Mouse (Mus musculus) midbrain, embryonic 12.5 days (tissue): ENCODE data around the gene Pfn3. TPM values are rescaled to one million over a fixed set of nuclear protein-coding genes. Genes with fewer than 3 reads are reported as not detected.
"Not testable (repeated sequence)": the region's sequence is repeated elsewhere in the genome, so short reads cannot be mapped to it uniquely, and the experiment has no call there.

Experiments used
- ATAC-seq: fragments of 200-750 bp; cut with Nextera tagmentation; 2 replicates; pipeline ENCODE4 v1.8.0; 2017; ENCODE audit warnings: low read depth, moderate TSS enrichment, moderate library complexity; ENCODE audit not compliant: low FRiP score
- H3K27ac ChIP-seq: fragments of 300-500 bp; sonication (generic); replicated peaks from 2 replicates; pipeline ENCODE4 v1.5.1; 2016; ENCODE audit warnings: mild to moderate bottlenecking
- H3K27me3 ChIP-seq: fragments of 300-500 bp; sonication (generic); 2 replicates; pipeline ENCODE4 v1.6.1; 2016; ENCODE audit warnings: mild to moderate bottlenecking
- H3K36me3 ChIP-seq: fragments of 300-500 bp; sonication (generic); 2 replicates; pipeline ENCODE4 v1.6.1; 2016
- H3K4me1 ChIP-seq: fragments of 300-500 bp; sonication (generic); 2 replicates; pipeline ENCODE4 v1.6.1; 2016
- H3K4me2 ChIP-seq: fragments of 300-500 bp; sonication (generic); replicated peaks from 2 replicates; pipeline ENCODE4 v1.6.1; 2016; ENCODE audit warnings: mild to moderate bottlenecking, moderate library complexity
- H3K4me3 ChIP-seq: fragments of 300-500 bp; sonication (generic); 2 replicates; pipeline ENCODE4 v1.5.1; 2016; ENCODE audit warnings: mild to moderate bottlenecking
- H3K9ac ChIP-seq: fragments of 300-500 bp; sonication (generic); replicated peaks from 2 replicates; pipeline ENCODE4 v1.6.1; 2016; ENCODE audit warnings: mild to moderate bottlenecking, moderate library complexity
- H3K9me3 ChIP-seq: fragments of 300-500 bp; sonication (generic); 2 replicates; pipeline ENCODE4 v1.6.1; 2016; ENCODE audit warnings: mild to moderate bottlenecking
- WGBS: fragments of 180-500 bp; shearing (Covaris S2); methylation state at CpG from one replicate; pipeline ENCODE4 v1.1.7; 2016; 5-methylcytosine and 5-hydroxymethylcytosine counted together
- polyA plus RNA-seq: library from polyadenylated mRNA; unstranded; fragments of >200 nt; fragmentation: Nextera tagmentation; extraction: Ambion mirVana; gene quantifications from 2 replicates; pipeline ENCODE4 v1.2.1, GENCODE M21; 2016

Pfn3 gene
- polyA plus RNA-seq, 1 experiment from 2014 or later, result not detected

DNA sequence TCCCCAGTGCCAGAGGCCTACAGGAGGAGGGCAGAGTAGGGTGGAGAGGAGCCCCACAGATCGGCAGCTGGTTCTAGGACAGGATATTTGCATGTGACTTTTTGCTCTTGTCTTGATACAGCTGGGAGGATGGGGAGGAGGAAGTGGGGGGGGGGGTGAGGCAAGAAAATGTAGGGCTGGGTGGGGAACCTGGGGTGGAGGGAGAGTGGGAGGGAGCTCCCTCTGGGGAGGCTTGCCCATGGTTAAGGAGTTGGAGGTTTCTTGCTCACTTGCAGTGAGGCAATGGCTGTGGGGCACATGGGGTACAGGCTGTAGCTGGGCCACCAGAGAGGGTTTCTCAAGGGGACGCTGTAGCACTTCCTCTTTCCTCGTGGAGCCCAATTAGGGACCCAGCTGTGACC is 32.5 kb upstream of the Pfn3 start:
- H3K4me3 ChIP-seq, result no peak overlapping the region
- no peak for ATAC-seq
- H3K36me3 ChIP-seq, result peaks cover 37% of the 10 kb centered on the region
- no peaks in the 10 kb centered on the region for H3K9me3 ChIP-seq
- peak overlapping the region; percentile 90; the same call in 1 of the 2 replicates for H3K4me2 ChIP-seq
- H3K27ac ChIP-seq, result no peak overlapping the region
- 64% methylated on average over 3 of the region's 3 CpGs for WGBS
- H3K4me1 ChIP-seq, result peaks cover 34% of the 10 kb centered on the region
- H3K9ac ChIP-seq, result 0 out of 2 replicates have a peak overlapping the region, but pooled peaks have one; percentile 21
- H3K27me3 ChIP-seq, result no peaks in the 10 kb centered on the region

DNA sequence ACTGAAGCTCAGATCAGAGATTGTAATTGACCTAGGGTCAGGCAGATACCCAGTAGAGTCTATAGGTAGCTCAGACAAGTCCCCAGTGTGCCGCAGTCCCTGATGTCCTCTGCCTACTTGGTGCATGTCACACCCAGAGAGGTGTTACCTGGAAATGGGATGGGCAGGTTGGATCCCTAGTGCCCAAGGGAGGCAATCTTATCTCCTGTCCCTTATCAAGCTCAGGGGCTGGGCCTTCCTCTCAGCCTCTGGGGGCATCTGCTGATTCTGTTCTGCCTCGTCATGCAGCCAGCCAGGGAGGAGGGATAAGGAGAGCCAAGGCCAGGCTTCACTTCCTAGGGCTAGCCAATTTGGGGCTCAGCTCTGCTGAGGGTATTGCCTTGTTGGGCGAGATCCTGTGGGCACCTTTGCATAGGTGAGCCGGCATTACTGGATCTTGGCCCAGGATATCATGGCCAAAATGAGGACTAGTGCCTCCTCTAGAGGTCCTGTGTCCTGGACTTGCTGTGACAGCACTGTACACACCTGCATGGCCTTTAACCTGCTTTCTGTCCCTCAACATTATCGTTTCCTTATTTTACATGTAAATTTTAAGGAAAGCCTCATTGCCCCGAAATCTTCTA is 31.6 kb upstream of the Pfn3 start:
- Histone ChIP-seq H3K4me1 (peaks cover 34% of the 10 kb centered on the region), H3K9ac (peak overlapping the region; percentile 97; the same call in 1 of the 2 replicates), H3K4me2 (peak overlapping the region; percentile 90), H3K36me3 (peaks cover 28% of the 10 kb centered on the region), H3K4me3 (peak overlapping the region; percentile 88), H3K27me3 (no peaks in the 10 kb centered on the region), H3K27ac (no peak overlapping the region), H3K9me3 (no peaks in the 10 kb centered on the region)
- 84% methylated on average over 6 of the region's 6 CpGs for WGBS
- no peak for ATAC-seq

DNA sequence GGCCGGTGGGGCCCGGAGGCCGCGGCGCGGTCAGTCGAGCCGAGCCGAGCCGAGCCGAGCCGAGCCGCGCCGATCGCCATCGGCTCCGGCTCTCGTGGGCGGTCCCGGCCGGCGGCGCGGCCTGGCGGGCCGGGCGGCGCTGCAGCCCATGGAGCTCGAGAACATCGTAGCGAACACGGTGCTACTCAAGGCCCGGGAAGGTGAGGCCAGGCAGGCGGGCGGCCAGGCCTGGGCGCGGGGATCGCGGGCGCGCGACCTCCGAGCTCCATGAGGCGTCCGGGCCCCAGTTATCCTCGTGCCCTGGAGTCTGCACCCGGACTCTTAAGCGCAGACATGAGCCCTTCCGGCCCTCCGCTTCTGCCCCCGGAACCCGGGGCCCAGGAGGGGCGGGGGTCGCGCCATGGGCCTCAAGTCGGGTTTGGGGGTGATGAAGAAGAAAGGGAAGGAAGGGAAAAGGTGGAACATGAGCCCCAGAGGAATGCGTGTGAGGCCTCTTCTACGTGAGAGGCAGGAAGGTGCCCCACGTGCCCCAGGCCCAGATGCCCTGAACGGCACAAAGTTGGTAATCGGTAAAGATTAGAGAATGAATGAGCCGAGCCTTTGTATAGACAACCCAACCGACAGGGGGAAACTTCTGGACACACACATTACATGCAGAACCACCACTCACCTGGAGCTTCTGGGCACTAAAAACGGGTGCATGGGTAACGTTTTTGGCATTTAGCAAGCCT is 30.5 kb upstream of the Pfn3 start:
- H3K4me2 ChIP-seq, result peak overlapping the region; percentile 90
- no peaks in the 10 kb centered on the region for H3K9me3 ChIP-seq
- peak overlapping the region; percentile 93 for H3K27ac ChIP-seq
- H3K36me3 ChIP-seq, result peaks cover 17% of the 10 kb centered on the region
- peak overlapping the region; percentile 97 for H3K9ac ChIP-seq
- ATAC-seq, result peak; percentile 39
- H3K27me3 ChIP-seq, result no peaks in the 10 kb centered on the region
- under 1% methylated on average over 66 of the region's 66 CpGs for WGBS
- peak overlapping the region; percentile 88 for H3K4me3 ChIP-seq
- H3K4me1 ChIP-seq, result peaks cover 34% of the 10 kb centered on the region

DNA sequence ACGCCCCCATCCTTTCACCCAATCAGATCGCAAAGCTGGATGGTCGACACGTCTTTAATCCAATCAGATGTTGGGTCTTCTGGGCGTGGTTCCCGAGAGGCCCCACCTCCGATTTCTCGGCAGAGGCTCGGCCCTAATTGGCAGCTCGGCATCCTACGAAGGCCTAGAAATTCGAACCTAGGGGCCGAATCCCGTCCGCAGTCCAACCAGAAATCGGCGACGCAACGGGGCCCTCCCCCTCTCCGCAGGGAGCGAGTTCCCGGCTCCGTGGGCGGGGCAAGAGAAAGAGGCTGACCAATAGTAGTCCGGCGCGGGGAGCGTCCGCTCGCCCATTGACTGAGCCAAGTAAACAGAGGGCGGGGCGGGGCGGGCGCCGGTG is 29.9 kb upstream of the Pfn3 start, which contains the start of gene Grk6:
Gene Grk6, plus strand, starts transcription at position 136 of the 379 bp plus-strand sequence.
- under 1% methylated on average over 34 of the region's 35 CpGs for WGBS

DNA sequence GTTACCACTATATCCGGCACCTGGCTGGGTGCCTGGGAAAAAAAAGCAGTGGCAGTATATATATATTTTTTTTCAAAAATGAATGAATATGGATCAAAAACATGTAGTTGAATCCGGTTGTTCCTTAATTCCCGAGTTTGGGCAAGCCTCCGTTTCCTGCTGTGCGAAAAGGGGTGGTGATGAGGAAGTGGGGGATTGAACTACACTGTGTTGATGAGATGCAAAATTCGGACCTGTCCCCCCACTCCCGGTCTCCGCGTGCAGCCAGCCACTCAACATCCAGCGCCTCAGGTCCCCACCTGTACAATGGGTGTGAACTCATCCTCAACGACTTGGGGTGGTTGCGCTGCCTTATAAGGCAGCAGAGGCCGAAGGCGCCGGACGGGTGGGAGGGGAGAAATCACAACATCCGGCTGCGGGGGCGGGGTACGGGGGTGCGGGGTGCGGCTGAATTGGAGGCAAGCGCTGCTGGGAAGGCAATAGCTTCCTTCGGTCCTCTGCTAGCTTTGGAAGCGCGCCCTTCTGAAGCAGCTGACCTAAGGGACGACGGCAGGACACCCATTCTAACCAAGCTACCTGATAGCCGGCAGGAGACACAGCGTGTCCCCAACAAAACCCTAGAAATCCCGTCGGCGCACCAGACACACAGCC is 29.4 kb upstream of the Pfn3 start:
- H3K9me3 ChIP-seq, result no peaks in the 10 kb centered on the region
- WGBS, result 2% methylated on average over 33 of the region's 33 CpGs
- H3K27me3 ChIP-seq, result no peaks in the 10 kb centered on the region
- peak overlapping the region; percentile 69 for H3K9ac ChIP-seq
- peak; percentile 74 for ATAC-seq
- H3K27ac ChIP-seq, result peak overlapping the region; percentile 93
- peak overlapping the region; percentile 88 for H3K4me3 ChIP-seq
- peak overlapping the region; percentile 74 for H3K4me2 ChIP-seq
- peaks cover 34% of the 10 kb centered on the region for H3K4me1 ChIP-seq
- H3K36me3 ChIP-seq, result peaks cover 6% of the 10 kb centered on the region

More for the DNA sequence above, 29.9 kb upstream of the Pfn3 start, which contains the start of gene Grk6:
- Histone ChIP-seq H3K9me3 (no peaks in the 10 kb centered on the region), H3K36me3 (peaks cover 11% of the 10 kb centered on the region), H3K4me3 (peak within 1 kb of the TSS; percentile 88), H3K27ac (peak within 1 kb of the TSS; percentile 93), H3K4me1 (peaks cover 34% of the 10 kb centered on the region), H3K4me2 (peak within 1 kb of the TSS; percentile 90), H3K27me3 (no peaks in the 10 kb centered on the region), H3K9ac (peak within 1 kb of the TSS; percentile 97)
- ATAC-seq, result peak; percentile 96

DNA sequence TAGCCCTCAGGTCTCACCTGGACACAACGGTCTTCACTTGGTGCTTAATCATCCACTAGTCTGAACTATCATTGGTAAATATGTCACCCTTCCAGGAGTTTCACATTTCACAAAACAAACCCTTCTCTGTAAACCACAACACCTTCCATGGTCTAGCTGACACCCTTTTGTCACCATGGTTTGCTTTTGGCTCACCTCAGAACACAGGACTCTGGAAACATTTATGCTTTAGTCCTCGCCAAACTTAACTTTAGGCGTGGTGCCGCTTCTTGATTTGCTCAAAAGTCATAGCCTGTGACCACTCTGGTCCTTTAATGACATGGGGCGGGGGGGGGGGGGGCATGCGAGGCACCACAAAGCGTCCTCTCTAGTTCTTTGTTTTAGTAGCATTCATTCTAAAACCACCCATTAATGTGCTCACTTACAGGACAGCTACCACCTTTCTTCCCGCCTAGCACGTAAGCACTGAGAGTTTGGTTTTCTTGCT is 28.8 kb upstream of the Pfn3 start:
- Histone ChIP-seq H3K36me3 (peaks cover under 1% of the 10 kb centered on the region; the same call in 1 of the 2 replicates), H3K4me1 (peaks cover 34% of the 10 kb centered on the region), H3K27me3 (no peaks in the 10 kb centered on the region), H3K27ac (peak overlapping the region; percentile 93), H3K4me3 (peak overlapping the region; percentile 88), H3K9me3 (no peaks in the 10 kb centered on the region), H3K4me2 (peak overlapping the region; percentile 74), H3K9ac (peak overlapping the region; percentile 69)
- ATAC-seq, result no peak
- WGBS, result 50% methylated on average over 9 of the region's 9 CpGs

DNA sequence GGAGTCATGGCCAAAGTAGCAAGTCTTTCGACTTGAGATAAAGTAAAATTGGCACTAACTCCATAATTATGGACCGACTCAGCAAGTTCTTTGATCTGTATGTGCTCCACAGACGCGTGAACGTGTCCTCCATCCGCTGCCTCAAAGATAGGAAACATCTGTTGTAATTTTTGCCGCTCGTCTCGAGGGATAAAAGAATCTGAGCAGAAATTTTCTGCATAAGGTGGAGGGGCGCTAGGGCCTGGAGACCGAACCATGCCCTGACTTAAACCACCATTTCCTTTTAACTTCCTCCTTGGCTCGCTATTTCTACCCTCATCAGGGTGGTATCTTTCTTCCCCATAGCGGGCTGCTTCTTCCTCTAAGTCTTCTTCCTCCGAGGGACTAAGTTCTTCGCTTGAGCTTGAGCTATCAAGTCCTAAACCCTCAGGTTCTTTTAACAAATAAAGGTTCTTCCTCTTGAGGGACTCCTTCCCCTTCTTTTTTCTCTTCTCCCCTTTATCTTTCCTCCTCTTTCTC is 22.1 kb upstream of the Pfn3 start:
- H3K4me2 ChIP-seq, H3K27me3 ChIP-seq, H3K4me1 ChIP-seq, H3K9ac ChIP-seq, H3K36me3 ChIP-seq, H3K27ac ChIP-seq, ATAC-seq, H3K4me3 ChIP-seq, H3K9me3 ChIP-seq: not testable (repeated sequence)
- 86% methylated on average over 15 of the region's 15 CpGs for WGBS

DNA sequence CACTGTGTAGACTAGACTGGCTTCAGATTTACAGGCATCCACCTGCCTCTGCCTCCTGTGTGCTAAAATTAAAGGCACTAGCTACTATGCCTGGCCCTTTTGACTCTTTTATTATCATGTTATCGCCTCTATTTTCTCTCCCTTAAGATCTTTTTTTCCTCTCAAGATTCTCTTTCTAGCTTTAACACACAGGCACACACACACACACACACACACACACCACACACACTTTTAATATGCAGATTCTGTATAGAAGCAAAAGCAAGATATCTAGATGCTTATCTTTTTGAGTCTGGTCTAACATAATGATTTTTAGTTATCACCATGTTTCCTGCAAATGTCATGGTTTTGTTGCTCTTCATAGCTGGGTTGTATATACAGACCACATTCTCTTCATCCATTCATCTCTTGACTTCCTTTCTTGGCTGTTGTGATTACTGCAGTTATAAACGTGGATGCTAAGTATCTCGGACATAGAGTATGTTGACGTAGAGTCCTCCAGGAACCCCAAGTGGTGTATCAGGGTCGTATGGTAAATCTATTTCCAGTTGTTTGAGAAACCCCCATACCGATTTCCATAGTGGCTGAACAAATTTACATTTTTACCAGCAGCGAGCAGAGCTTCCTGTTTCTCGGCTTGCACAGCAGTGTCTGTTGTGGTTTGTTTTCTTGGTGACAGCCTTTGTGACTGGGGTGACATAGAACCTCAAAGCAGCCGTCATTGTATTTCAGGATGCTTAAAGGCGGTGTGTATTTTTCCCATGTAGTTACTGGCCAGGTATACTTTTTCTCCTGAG is 17.1 kb upstream of the Pfn3 start:
- H3K27ac ChIP-seq, result no peak overlapping the region
- no peak overlapping the region for H3K9ac ChIP-seq
- no peaks in the 10 kb centered on the region for H3K9me3 ChIP-seq
- H3K27me3 ChIP-seq, result no peaks in the 10 kb centered on the region
- no peak for ATAC-seq
- 83% methylated on average over 10 of the region's 10 CpGs for WGBS
- H3K4me1 ChIP-seq, result no peaks in the 10 kb centered on the region
- no peak overlapping the region for H3K4me3 ChIP-seq
- H3K36me3 ChIP-seq, result no peaks in the 10 kb centered on the region
- no peak overlapping the region for H3K4me2 ChIP-seq

DNA sequence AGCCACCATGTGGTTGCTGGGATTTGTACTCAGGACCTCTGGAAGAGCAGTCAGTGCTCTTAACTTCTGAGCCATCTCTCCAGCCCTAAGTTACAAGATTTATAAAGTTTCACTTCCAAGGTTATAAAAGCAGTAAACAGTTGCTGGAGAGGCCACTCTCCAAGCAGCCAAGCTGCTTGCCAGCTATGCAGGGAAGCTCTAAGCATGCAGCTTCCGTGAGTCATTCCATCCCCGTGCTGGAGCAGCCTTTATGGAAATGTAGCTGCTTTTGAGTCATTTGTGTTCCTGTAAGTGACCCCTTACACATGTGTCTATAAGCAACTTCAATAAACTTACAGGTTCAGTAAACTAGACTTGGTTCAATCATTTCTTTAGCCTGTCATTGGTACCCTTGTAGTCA is 15.5 kb upstream of the Pfn3 start:
- ATAC-seq, result no peak

DNA sequence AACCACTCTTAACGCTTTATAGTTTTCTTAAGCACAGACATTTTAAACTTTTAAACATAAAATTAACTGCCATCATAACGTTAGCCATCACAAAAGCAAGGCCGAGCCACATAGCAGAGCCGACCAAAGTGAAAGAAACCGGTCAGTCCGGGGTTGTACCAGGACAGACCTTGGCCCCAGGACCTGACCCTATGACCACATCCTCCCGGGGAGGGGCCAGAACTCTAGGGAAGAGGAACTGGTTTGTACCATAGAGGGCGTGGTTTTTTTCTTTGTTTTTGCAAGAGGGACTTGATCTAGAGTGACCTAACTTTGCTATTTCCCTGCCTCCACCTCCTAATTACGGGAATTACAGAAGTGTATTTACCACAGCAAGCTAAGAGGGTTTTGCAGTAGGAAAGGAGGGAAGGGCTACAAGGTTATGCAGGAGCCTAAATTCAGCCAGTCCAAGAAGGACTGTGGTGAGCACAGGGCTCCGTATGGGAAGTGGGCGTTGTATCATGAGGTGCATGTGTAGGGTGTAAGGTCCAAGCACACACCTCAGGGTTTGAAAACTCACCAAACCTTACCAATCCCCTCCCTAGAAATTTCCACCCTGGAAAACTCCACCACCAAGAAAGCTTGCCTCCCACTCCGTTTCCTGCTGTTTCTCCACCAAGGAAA is 14.3 kb upstream of the Pfn3 start:
- no peak for ATAC-seq

More for the DNA sequence above, 15.5 kb upstream of the Pfn3 start:
- H3K27ac ChIP-seq, result no peak overlapping the region
- H3K4me3 ChIP-seq, result no peak overlapping the region
- H3K36me3 ChIP-seq, result no peaks in the 10 kb centered on the region
- H3K4me2 ChIP-seq, result no peak overlapping the region
- 79% methylated on average over 2 of the region's 2 CpGs for WGBS
- no peak overlapping the region for H3K9ac ChIP-seq
- H3K9me3 ChIP-seq, result no peaks in the 10 kb centered on the region
- no peaks in the 10 kb centered on the region for H3K4me1 ChIP-seq
- no peaks in the 10 kb centered on the region for H3K27me3 ChIP-seq

DNA sequence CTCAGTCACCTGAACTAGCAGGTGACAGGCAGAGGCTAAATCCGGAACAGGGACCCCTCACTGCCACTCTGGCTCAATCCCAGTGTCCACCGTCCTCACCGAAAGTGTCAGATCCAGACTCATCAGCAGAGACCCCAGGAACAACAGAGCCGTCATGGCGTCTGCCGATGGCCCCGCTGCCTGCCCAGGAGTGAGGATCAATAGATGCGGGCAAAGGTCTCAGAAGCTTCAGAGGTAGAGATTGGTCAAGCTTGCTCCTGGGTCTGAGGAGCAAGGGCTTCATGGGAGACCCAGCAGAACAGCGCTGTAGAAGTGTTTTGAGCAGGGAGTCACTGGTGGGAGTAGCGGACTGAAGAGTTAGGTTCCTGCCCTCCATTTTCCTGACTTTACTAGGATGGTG is 11.6 kb upstream of the Pfn3 start, which contains the start of gene F12:
Gene F12, minus strand, starts transcription at position 181 of the 400 bp plus-strand sequence.
- Histone ChIP-seq H3K4me3 (no peak within 1 kb of the TSS), H3K9me3 (no peaks in the 10 kb centered on the region), H3K4me1 (peaks cover 1% of the 10 kb centered on the region; the same call in 1 of the 2 replicates), H3K36me3 (no peaks in the 10 kb centered on the region), H3K9ac (no peak within 1 kb of the TSS), H3K27ac (no peak within 1 kb of the TSS), H3K4me2 (no peak within 1 kb of the TSS), H3K27me3 (peaks cover 13% of the 10 kb centered on the region)
- WGBS, result 88% methylated on average over 10 of the region's 10 CpGs
- no peak for ATAC-seq

More for the DNA sequence above, 14.3 kb upstream of the Pfn3 start:
- 75% methylated on average over 12 of the region's 12 CpGs for WGBS
- no peak overlapping the region for H3K4me3 ChIP-seq
- H3K36me3 ChIP-seq, result no peaks in the 10 kb centered on the region
- H3K27ac ChIP-seq, result no peak overlapping the region
- no peaks in the 10 kb centered on the region for H3K9me3 ChIP-seq
- H3K4me1 ChIP-seq, result no peaks in the 10 kb centered on the region
- H3K27me3 ChIP-seq, result no peaks in the 10 kb centered on the region
- no peak overlapping the region for H3K9ac ChIP-seq
- no peak overlapping the region for H3K4me2 ChIP-seq
